ENCODE assay signal across 27 mouse cellular contexts in the genomic region with DNA sequence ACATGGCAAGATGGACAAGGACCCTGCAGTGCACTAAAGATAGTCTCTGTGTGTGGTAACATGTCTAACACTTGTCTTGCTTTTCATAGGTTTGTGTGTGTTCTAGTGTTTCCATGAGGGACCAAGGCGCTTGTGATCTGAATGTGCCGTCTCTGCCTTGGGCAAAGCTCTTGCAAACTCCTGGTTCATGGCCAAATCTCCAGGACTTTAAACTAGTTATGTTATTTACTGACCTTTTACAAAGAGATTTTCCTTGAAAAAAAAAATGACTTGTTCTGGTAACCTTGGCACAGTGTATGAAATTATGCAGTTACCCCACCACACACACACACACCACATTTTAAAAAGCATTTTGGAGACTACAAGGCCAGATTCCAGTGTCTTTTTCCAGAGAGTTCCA. TPM values are rescaled to one million over a fixed set of nuclear protein-coding genes. Genes with fewer than 3 reads are reported as not detected.
A peak's percentile ranks its signal among the peaks of the same experiment; 100 is the strongest.
DNase-seq lines count a peak whose midpoint lies in the region; ATAC-seq and TF ChIP-seq lines count a peak whose summit lies in the region.
"Had no signal": no experiment of that assay in that cellular context is flagged by ENCODE, and none has a peak within 500 bp of the region (broad histone marks: within the 10 kb centered on the region; RNA-seq: fewer than 3 reads in every experiment).

No protein-coding gene starts in this region.

- no peaks in the 10 kb centered on the region for H3K36me3 ChIP-seq in kidney, embryonic 16.5 days (ENCODE audit: insufficient read depth, low read length)
- no peaks in the 10 kb centered on the region for H3K36me3 ChIP-seq in liver, adult 2 months (ENCODE audit: control insufficient read depth, insufficient read depth, low read length)
- no peaks in the 10 kb centered on the region for H3K36me3 ChIP-seq in liver, embryonic 11.5 days (ENCODE audit: control insufficient read depth, insufficient read depth, low read length)
- H3K36me3 ChIP-seq: embryonic facial prominence, embryonic 13.5 days; forebrain, embryonic 12.5 days; heart, embryonic 12.5 days; hindbrain, embryonic 10.5 days; limb, embryonic 15.5 days; midbrain, embryonic 12.5 days had no signal

- H3K27me3 ChIP-seq in kidney, embryonic 16.5 days (ENCODE audit: insufficient read depth, low read length): no peaks in the 10 kb centered on the region
- H3K27me3 ChIP-seq in liver, adult 2 months (ENCODE audit: control insufficient read depth, insufficient read depth, low read length): no peaks in the 10 kb centered on the region
- no peaks in the 10 kb centered on the region for H3K27me3 ChIP-seq in liver, embryonic 11.5 days (replicated peaks; ENCODE audit: control insufficient read depth, insufficient read depth, low read length)
- H3K27me3 ChIP-seq: embryonic facial prominence, embryonic 13.5 days; forebrain, embryonic 12.5 days; heart, embryonic 12.5 days; limb, embryonic 15.5 days; midbrain, embryonic 12.5 days; Patski had no signal

- H3K27ac ChIP-seq in kidney, embryonic 16.5 days (ENCODE audit: low read length): no peak overlapping the region
- peak overlapping the region; percentile 20; the same call in 1 of the 2 replicates for H3K27ac ChIP-seq in liver, adult 2 months (replicated peaks; ENCODE audit: insufficient read depth, low read depth, low read length)
- H3K27ac ChIP-seq in liver, embryonic 11.5 days (ENCODE audit: low read depth, low read length): no peak overlapping the region
- H3K27ac ChIP-seq: embryonic facial prominence, embryonic 13.5 days; forebrain, embryonic 12.5 days; hindbrain, embryonic 10.5 days; hindbrain, postnatal 0 days; limb, embryonic 15.5 days; midbrain, embryonic 12.5 days had no signal

- no peaks in the 10 kb centered on the region for H3K79me2 ChIP-seq in liver, adult 2 months (ENCODE audit: control insufficient read depth, insufficient read depth, low read length)

- H3K9ac ChIP-seq in kidney, embryonic 16.5 days (replicated peaks; ENCODE audit: low read length): no peak overlapping the region
- H3K9ac ChIP-seq in liver, adult 2 months (ENCODE audit: low read depth, low read length): no peak overlapping the region
- H3K9ac ChIP-seq in liver, embryonic 11.5 days (ENCODE audit: low read depth, low read length): no peak overlapping the region
- H3K9ac ChIP-seq: embryonic facial prominence, embryonic 13.5 days; forebrain, embryonic 12.5 days; heart, embryonic 12.5 days; limb, embryonic 15.5 days; midbrain, embryonic 12.5 days had no signal

- H3K4me1 ChIP-seq in kidney, embryonic 16.5 days (ENCODE audit: insufficient read depth, low read length): peaks cover 3% of the 10 kb centered on the region; the same call in 1 of the 2 replicates
- H3K4me1 ChIP-seq in liver, adult 2 months (ENCODE audit: control insufficient read depth, insufficient read depth, low read length): peaks cover 13% of the 10 kb centered on the region
- 0 out of 2 replicates have a peak, but pooled peaks cover 2% of the 10 kb centered on the region for H3K4me1 ChIP-seq in liver, embryonic 11.5 days (replicated peaks; ENCODE audit: control insufficient read depth, insufficient read depth, low read length)
- H3K4me1 ChIP-seq: embryonic facial prominence, embryonic 13.5 days; forebrain, embryonic 12.5 days; limb, embryonic 15.5 days; midbrain, embryonic 12.5 days had no signal

- 88% methylated on average over 2 of the region's 2 CpGs for WGBS in kidney, embryonic 16.5 days
- 29% methylated on average over 2 of the region's 2 CpGs for WGBS in liver, adult 2 months
- 95% methylated on average over 2 of the region's 2 CpGs for WGBS in liver, embryonic 11.5 days

- no peak overlapping the region for H3K4me2 ChIP-seq in kidney, embryonic 16.5 days (replicated peaks; ENCODE audit: low read depth, low read length)
- H3K4me2 ChIP-seq in liver, embryonic 11.5 days: no peak overlapping the region
- H3K4me2 ChIP-seq: embryonic facial prominence, embryonic 13.5 days; forebrain, embryonic 12.5 days; heart, embryonic 12.5 days; limb, embryonic 15.5 days; midbrain, embryonic 12.5 days had no signal

- no peak for TF ChIP-seq CTCF in liver, adult 2 months (IDR thresholded peaks at IDR 0.05; ENCODE audit: low read depth, low read length)

- DNase-seq in kidney, adult 11 months: peak; percentile 20
- DNase-seq in liver, adult 2 months (ENCODE audit: extremely low read depth, low read depth, low spot score): peak; percentile 72
- DNase-seq in liver, embryonic 11.5 days (ENCODE audit: low spot score): no peak
- peak; percentile 34 for DNase-seq in ovary, adult 18-20 months (ENCODE audit: low spot score)
- no peak for DNase-seq in ovary, postnatal 10 days (ENCODE audit: low spot score)
- peak; percentile 27 for DNase-seq in adrenal gland, postnatal 25 days
- no peak for DNase-seq in spleen, postnatal 4 days (ENCODE audit: low spot score in 2 of 2)
- DNase-seq: cerebellum, postnatal 36 days; embryo, embryonic 11 days; gastrocnemius, postnatal 25 days; heart, adult 18-20 months; heart, postnatal 10 days; left cerebral cortex, postnatal 4 days; lung, adult 2 months; retina, postnatal 1 day had no signal

- no peak for ATAC-seq in kidney, embryonic 16.5 days (ENCODE audit: low FRiP score, low TSS enrichment)
- no peak for ATAC-seq in liver, embryonic 11.5 days (replicated peaks; ENCODE audit: low FRiP score)
- ATAC-seq: CD4-positive, CD25-positive, alpha-beta regulatory T cell, adult 4 months; hindbrain, postnatal 0 days; intestine, embryonic 16.5 days; Patski had no signal

- no peaks in the 10 kb centered on the region for H3K9me3 ChIP-seq in kidney, embryonic 16.5 days (ENCODE audit: low read length)
- H3K9me3 ChIP-seq in liver, embryonic 11.5 days (ENCODE audit: control insufficient read depth, low read length): no peaks in the 10 kb centered on the region
- H3K9me3 ChIP-seq: embryonic facial prominence, embryonic 13.5 days; forebrain, embryonic 12.5 days; heart, embryonic 12.5 days; hindbrain, embryonic 10.5 days; limb, embryonic 15.5 days; midbrain, embryonic 12.5 days had no signal

- TF ChIP-seq POLR2A in liver, adult 2 months (IDR thresholded peaks at IDR 0.05; ENCODE audit: extremely low read depth, insufficient read depth, low read length): no peak

- no peak overlapping the region for H3K4me3 ChIP-seq in kidney, embryonic 16.5 days (ENCODE audit: low read length)
- no peak overlapping the region for H3K4me3 ChIP-seq in liver, adult 2 months (ENCODE audit: insufficient read depth, low read depth, low read length)
- H3K4me3 ChIP-seq in liver, embryonic 11.5 days (ENCODE audit: low read depth, low read length): no peak overlapping the region
- H3K4me3 ChIP-seq: embryonic facial prominence, embryonic 13.5 days; erythroblast, embryonic 14.5 days; forebrain, embryonic 12.5 days; heart, embryonic 12.5 days; hindbrain, embryonic 10.5 days; limb, embryonic 15.5 days; midbrain, embryonic 12.5 days had no signal

RNA-seq across cellular contexts. Expression of a gene that starts 34.6 kb away (rescaled TPM):
- 16.6 and 17.0 TPM in 2 replicates for polyA plus RNA-seq in kidney, embryonic 16.5 days (2015; fragmentation: Nextera tagmentation; extraction: Ambion mirVana)
- total RNA-seq in liver, adult 2 months (2014; rRNA removed): 16.2 and 18.5 TPM in 2 replicates
- 4.1 and 4.5 TPM in 2 replicates for polyA plus RNA-seq in liver, adult 2 months (2012; rRNA removed)
- polyA plus RNA-seq in liver, embryonic 11.5 days (2014; fragmentation: Nextera tagmentation; extraction: Ambion mirVana): 17.5 and 18.6 TPM in 2 replicates
- 129 and 132 TPM in 2 replicates for total RNA-seq in adrenal gland, postnatal 25 days (2021)

Comparison
In these comparisons a context has a peak if more than half of its experiments do, and no peak if none do; other contexts are left out.
1. DNase-seq: peak in kidney, adult 11 months (single experiment), liver, adult 2 months (single experiment), ovary, adult 18-20 months (single experiment) and adrenal gland, postnatal 25 days (single experiment); none in liver, embryonic 11.5 days (single experiment), ovary, postnatal 10 days (single experiment) and spleen, postnatal 4 days (0 of 2).